Mouse (Mus musculus) limb, embryonic 14.5 days (tissue): ENCODE data around the gene Npas3. TPM values are rescaled to one million over a fixed set of nuclear protein-coding genes. Genes with fewer than 3 reads are reported as not detected.

ENCODE experiments used
- ATAC-seq: fragments of 200-750 bp; cut with Nextera tagmentation; 2 replicates; pipeline ENCODE4 v1.8.0; 2017; ENCODE audit warnings: low read depth, moderate number of reproducible peaks, moderate TSS enrichment; ENCODE audit not compliant: low FRiP score
- DNase-seq: peaks from one replicate; pipeline ENCODE4 v3.0.0-alpha.2; 2015; ENCODE audit warnings: low spot score
- H3K27ac ChIP-seq: fragments of 300-500 bp; sonication (generic); replicated peaks from 2 replicates; pipeline ENCODE4 v1.5.1; 2014; ENCODE audit warnings: low read depth, mild to moderate bottlenecking, low read length, moderate library complexity, mixed read lengths
- H3K27me3 ChIP-seq: fragments of 300-500 bp; sonication (generic); 2 replicates; pipeline ENCODE4 v1.6.1; 2014; ENCODE audit warnings: low read length, mixed read lengths; ENCODE audit not compliant: control insufficient read depth, insufficient read depth
- H3K36me3 ChIP-seq: fragments of 300-500 bp; sonication (generic); 2 replicates; pipeline ENCODE4 v1.6.1; 2014; ENCODE audit warnings: mild to moderate bottlenecking, low read length, moderate library complexity, mixed read lengths; ENCODE audit not compliant: control insufficient read depth, insufficient read depth
- H3K4me1 ChIP-seq: fragments of 300-500 bp; sonication (generic); 2 replicates; pipeline ENCODE4 v1.6.1; 2014; ENCODE audit warnings: antibody characterized with exemption, low read length, mixed read lengths; ENCODE audit not compliant: control insufficient read depth, insufficient read depth
- H3K4me2 ChIP-seq: fragments of 300-500 bp; sonication (generic); replicated peaks from 2 replicates; pipeline ENCODE4 v1.6.1; 2014; ENCODE audit warnings: low read depth, mild to moderate bottlenecking, low read length, moderate library complexity; ENCODE audit not compliant: severe bottlenecking
- H3K4me3 ChIP-seq: fragments of 300-500 bp; sonication (generic); replicated peaks from 2 replicates; pipeline ENCODE4 v1.5.1; 2014; ENCODE audit warnings: low read length
- H3K9ac ChIP-seq: fragments of 300-500 bp; sonication (generic); 2 replicates; pipeline ENCODE4 v1.6.1; 2014; ENCODE audit warnings: mild to moderate bottlenecking, low read depth, low read length, moderate library complexity; ENCODE audit not compliant: severe bottlenecking
- H3K9me3 ChIP-seq: fragments of 300-500 bp; sonication (generic); 2 replicates; pipeline ENCODE4 v1.6.1; 2016; ENCODE audit warnings: low read length; ENCODE audit not compliant: control insufficient read depth
- POLR2A ChIP-seq: fragments of 200-500 bp; IDR thresholded peaks from 2 replicates; pipeline ENCODE4 v1.8.0; 2012; ENCODE audit warnings: inconsistent platforms, mild to moderate bottlenecking, moderate library complexity, borderline replicate concordance; ENCODE audit not compliant: insufficient read depth, insufficient read length; ENCODE audit errors: extremely low read depth
- WGBS: fragments of 180-500 bp; shearing (Covaris S2); extraction: QIAGEN DNeasy Blood & Tissue Kit; methylation state at CpG from one replicate; pipeline ENCODE4 v1.1.7; 2014; 5-methylcytosine and 5-hydroxymethylcytosine counted together
- polyA plus RNA-seq, 2 experiments: library from polyadenylated mRNA; depleted of rRNA in 1 of 2; stranded (reverse) in 1 of 2; unstranded in 1 of 2; fragments of >200 nt; fragmentation: Nextera tagmentation in 1 of 2; extraction: Ambion mirVana in 1 of 2; gene quantifications; 2 replicates each; pipeline versions ENCODE4 v1.2.1 to v1.2.3; 2012 to 2014

The Npas3 gene
- polyA plus RNA-seq, 2 experiments = 5.3 to 5.9 TPM

- Histone ChIP-seq H3K4me1 (peaks cover 6% of the 10 kb centered on the region; the same call in 1 of the 2 replicates), H3K36me3 (peaks cover 4% of the 10 kb centered on the region; the same call in 1 of the 2 replicates), H3K4me2 (peak overlapping the region; percentile 70), H3K9ac (no peak overlapping the region), H3K9me3 (no peaks in the 10 kb centered on the region), H3K27me3 (peaks cover 41% of the 10 kb centered on the region), H3K27ac (no peak overlapping the region), H3K4me3 (peak overlapping the region; percentile 42; the same call in 1 of the 2 replicates)
- WGBS = 64% methylated on average over 26 of the region's 27 CpGs
- no peak for ATAC-seq
- TF ChIP-seq POLR2A = no peak
- DNase-seq = no peak
These were observed 820.3 kb downstream of the Npas3 start for GRCm38 (mm10) chr12:54068757-54069146.

- H3K9me3 ChIP-seq = no peaks in the 10 kb centered on the region
- no peak for ATAC-seq
- H3K4me3 ChIP-seq = no peak overlapping the region
- no peak overlapping the region for H3K27ac ChIP-seq
- 0 out of 2 replicates have a peak, but pooled peaks cover under 1% of the 10 kb centered on the region for H3K36me3 ChIP-seq
- WGBS = 85% methylated on average over 2 of the region's 2 CpGs
- DNase-seq = no peak
- no peak overlapping the region for H3K9ac ChIP-seq
- no peaks in the 10 kb centered on the region for H3K4me1 ChIP-seq
- no peak for TF ChIP-seq POLR2A
- H3K27me3 ChIP-seq = peaks cover 3% of the 10 kb centered on the region; the same call in 1 of the 2 replicates
- no peak overlapping the region for H3K4me2 ChIP-seq
These were observed 825.5 kb downstream of the Npas3 start for GRCm38 (mm10) chr12:54074012-54074411.

GRCm38 (mm10) chr12:54080996-54081395, 832.5 kb downstream of the Npas3 start:
- Histone ChIP-seq H3K36me3 (no peaks in the 10 kb centered on the region), H3K4me1 (no peaks in the 10 kb centered on the region), H3K27ac (no peak overlapping the region), H3K27me3 (no peaks in the 10 kb centered on the region), H3K9ac (no peak overlapping the region), H3K9me3 (no peaks in the 10 kb centered on the region), H3K4me2 (no peak overlapping the region), H3K4me3 (no peak overlapping the region)
- no peak for DNase-seq
- WGBS = 95% methylated on average over 3 of the region's 3 CpGs
- no peak for ATAC-seq
- TF ChIP-seq POLR2A = no peak

- Histone ChIP-seq H3K4me3 (no peak overlapping the region), H3K36me3 (no peaks in the 10 kb centered on the region), H3K4me1 (no peaks in the 10 kb centered on the region), H3K4me2 (no peak overlapping the region), H3K9me3 (no peaks in the 10 kb centered on the region), H3K27ac (no peak overlapping the region), H3K9ac (no peak overlapping the region), H3K27me3 (no peaks in the 10 kb centered on the region)
- DNase-seq (no peak), ATAC-seq (no peak)
- whole genome bisulfite sequencing = 72% methylated on average over 8 of the region's 8 CpGs
- no peak for TF ChIP-seq POLR2A
These were observed 845.3 kb downstream of the Npas3 start for GRCm38 (mm10) chr12:54093729-54094128.

- no peak overlapping the region for H3K4me2 ChIP-seq
- no peaks in the 10 kb centered on the region for H3K4me1 ChIP-seq
- H3K9me3 ChIP-seq = no peaks in the 10 kb centered on the region
- no peaks in the 10 kb centered on the region for H3K36me3 ChIP-seq
- H3K9ac ChIP-seq = no peak overlapping the region
- 60% methylated on average over 2 of the region's 2 CpGs for WGBS
- H3K4me3 ChIP-seq = no peak overlapping the region
- DNase-seq (no peak), ATAC-seq (no peak)
- no peak overlapping the region for H3K27ac ChIP-seq
- TF ChIP-seq POLR2A = no peak
- H3K27me3 ChIP-seq = no peaks in the 10 kb centered on the region
These were observed 848.0 kb downstream of the Npas3 start for GRCm38 (mm10) chr12:54096492-54096891.

- no peak overlapping the region for H3K27ac ChIP-seq
- H3K9ac ChIP-seq = no peak overlapping the region
- no peak for TF ChIP-seq POLR2A
- H3K27me3 ChIP-seq = no peaks in the 10 kb centered on the region
- WGBS = 73% methylated on average over 6 of the region's 6 CpGs
- no peaks in the 10 kb centered on the region for H3K36me3 ChIP-seq
- DNase-seq (no peak), ATAC-seq (no peak)
- H3K4me3 ChIP-seq = no peak overlapping the region
- H3K9me3 ChIP-seq = no peaks in the 10 kb centered on the region
- no peak overlapping the region for H3K4me2 ChIP-seq
- H3K4me1 ChIP-seq = no peaks in the 10 kb centered on the region
These were observed 849.7 kb downstream of the Npas3 start for GRCm38 (mm10) chr12:54098136-54098535.
